15 mouse cellular contexts compared by ENCODE assay signal in genomic region chr6:91244331-91244730, GRCm38 (mm10). TPM values are rescaled to one million over a fixed set of nuclear protein-coding genes. Genes with fewer than 3 reads are reported as not detected.
DNase-seq lines count a peak whose midpoint lies in the region; ATAC-seq and TF ChIP-seq lines count a peak whose summit lies in the region.
"Had no signal": no experiment of that assay in that cellular context is flagged by ENCODE, and none has a peak within 500 bp of the region (broad histone marks: within the 10 kb centered on the region; RNA-seq: fewer than 3 reads in every experiment).

No protein-coding gene starts in this region.

- WGBS in neural tube, embryonic 12.5 days = 28% methylated on average over 8 of the region's 8 CpGs
- 29% methylated on average over 8 of the region's 8 CpGs for WGBS in olfactory bulb, adult 2 months
- 72% methylated on average over 8 of the region's 8 CpGs for WGBS in liver, embryonic 11.5 days

- H3K4me1 ChIP-seq in neural tube, embryonic 12.5 days = peaks cover 16% of the 10 kb centered on the region
- peaks cover 33% of the 10 kb centered on the region for H3K4me1 ChIP-seq in olfactory bulb, adult 2 months (ENCODE audit: control insufficient read depth, insufficient read depth, low read length)
- no peaks in the 10 kb centered on the region for H3K4me1 ChIP-seq in liver, embryonic 11.5 days (replicated peaks; ENCODE audit: control insufficient read depth, insufficient read depth, low read length)

- no peaks in the 10 kb centered on the region for H3K9me3 ChIP-seq in neural tube, embryonic 12.5 days
- H3K9me3 ChIP-seq in liver, embryonic 11.5 days (ENCODE audit: control insufficient read depth, low read length) = no peaks in the 10 kb centered on the region
- H3K9me3 ChIP-seq: limb, embryonic 15.5 days had no signal

- no peaks in the 10 kb centered on the region for H3K36me3 ChIP-seq in neural tube, embryonic 12.5 days
- H3K36me3 ChIP-seq in liver, embryonic 11.5 days (ENCODE audit: control insufficient read depth, insufficient read depth, low read length) = no peaks in the 10 kb centered on the region

- ATAC-seq in neural tube, embryonic 12.5 days (ENCODE audit: low FRiP score, low read depth) = peak; percentile 58; the same call in 1 of the 2 replicates
- ATAC-seq in liver, embryonic 11.5 days (replicated peaks; ENCODE audit: low FRiP score) = no peak
- ATAC-seq: intestine, postnatal 0 days had no signal

- no peaks in the 10 kb centered on the region for H3K27me3 ChIP-seq in neural tube, embryonic 12.5 days (replicated peaks)
- peaks cover 4% of the 10 kb centered on the region; the same call in 1 of the 2 replicates for H3K27me3 ChIP-seq in liver, embryonic 11.5 days (replicated peaks; ENCODE audit: control insufficient read depth, insufficient read depth, low read length)
- H3K27me3 ChIP-seq: limb, embryonic 15.5 days had no signal

- no peak overlapping the region for H3K4me3 ChIP-seq in neural tube, embryonic 12.5 days
- no peak overlapping the region for H3K4me3 ChIP-seq in olfactory bulb, adult 2 months (ENCODE audit: insufficient read depth, low read depth, low read length)
- no peak overlapping the region for H3K4me3 ChIP-seq in liver, embryonic 11.5 days (ENCODE audit: low read depth, low read length)
- H3K4me3 ChIP-seq: erythroblast, embryonic 14.5 days; limb, embryonic 15.5 days; myocyte had no signal

- H3K27ac ChIP-seq in neural tube, embryonic 12.5 days = no peak overlapping the region
- H3K27ac ChIP-seq in olfactory bulb, adult 2 months (ENCODE audit: insufficient read depth, low read depth, low read length) = peak overlapping the region; percentile 56
- no peak overlapping the region for H3K27ac ChIP-seq in liver, embryonic 11.5 days (ENCODE audit: low read depth, low read length)
- H3K27ac ChIP-seq: limb, embryonic 15.5 days had no signal

- DNase-seq in neural tube, embryonic 10.5 days (ENCODE audit: extremely low spot score, low spot score) = no peak
- peak; percentile 39 for DNase-seq in layer of hippocampus, adult 9-10 months (ENCODE audit: low spot score)
- no peak for DNase-seq in liver, embryonic 11.5 days (ENCODE audit: low spot score)
- no peak for DNase-seq in MN1 (ENCODE audit: low spot score)
- DNase-seq in ovary, postnatal 14 days (ENCODE audit: low spot score) = no peak
- DNase-seq: kidney, postnatal 36 days; lung, embryonic 14.5 days; retina, postnatal 1 day; thymus, postnatal 4 days had no signal

- no peak for TF ChIP-seq CTCF in olfactory bulb, adult 2 months (IDR thresholded peaks at IDR 0.05; ENCODE audit: insufficient read depth, low read depth, low read length)

- no peak overlapping the region for H3K4me2 ChIP-seq in neural tube, embryonic 12.5 days (replicated peaks)
- no peak overlapping the region for H3K4me2 ChIP-seq in liver, embryonic 11.5 days
- H3K4me2 ChIP-seq: limb, embryonic 15.5 days; lung, embryonic 14.5 days had no signal

- no peak for TF ChIP-seq POLR2A in olfactory bulb, adult 2 months (IDR thresholded peaks at IDR 0.05; ENCODE audit: insufficient read depth, low read depth, low read length)

- no peak overlapping the region for H3K9ac ChIP-seq in neural tube, embryonic 12.5 days
- H3K9ac ChIP-seq in liver, embryonic 11.5 days (ENCODE audit: low read depth, low read length) = no peak overlapping the region
- H3K9ac ChIP-seq: limb, embryonic 15.5 days; lung, embryonic 14.5 days had no signal

RNA-seq across cellular contexts. Expression of gene Fbln2, which starts 32.1 kb away (rescaled TPM):
- 30.4 and 30.7 TPM in 2 replicates for polyA plus RNA-seq in neural tube, embryonic 12.5 days (2016; fragmentation: Nextera tagmentation; extraction: Ambion mirVana)
- not detected in 2 replicates for polyA plus RNA-seq in olfactory bulb, adult 2 months (2012; ENCODE audit: insufficient read depth, insufficient read length, low replicate concordance, missing spikeins)
- 33.3 and 36.3 TPM in 2 replicates for polyA plus RNA-seq in liver, embryonic 11.5 days (2014; fragmentation: Nextera tagmentation; extraction: Ambion mirVana)
